In genomic region chr15:98664042-98664907, GRCm38 (mm10) we compare ENCODE assay signal across 10 mouse cellular contexts. TPM values are rescaled to one million over a fixed set of nuclear protein-coding genes. Genes with fewer than 3 reads are reported as not detected.
DNase-seq lines count a peak whose midpoint lies in the region; ATAC-seq and TF ChIP-seq lines count a peak whose summit lies in the region.
"Had no signal": no experiment of that assay in that cellular context is flagged by ENCODE, and none has a peak within 500 bp of the region (broad histone marks: within the 10 kb centered on the region; RNA-seq: fewer than 3 reads in every experiment).

No protein-coding gene starts in this region.

- H3K27ac ChIP-seq in cortical plate, adult 2 months (ENCODE audit: insufficient read depth, low read length), result no peak overlapping the region
- H3K27ac ChIP-seq: hindbrain, embryonic 10.5 days had no signal

- DNase-seq in CD4-positive, CD25-positive, alpha-beta regulatory T cell, adult 2 months (ENCODE audit: low read depth, low spot score), result peak; percentile 63
- peak; percentile 62 for DNase-seq in kidney, adult 9 months
- no peak for DNase-seq in kidney, postnatal 4 days
- peak; percentile 61 for DNase-seq in A20 (ENCODE audit: low read depth, low spot score)
- DNase-seq in layer of hippocampus, adult 11-12 months (ENCODE audit: low spot score), result no peak
- DNase-seq in right cerebral cortex, postnatal 25 days, result no peak
- DNase-seq: cerebellum, postnatal 14 days had no signal

- H3K4me1 ChIP-seq in cortical plate, adult 2 months (ENCODE audit: control insufficient read depth, insufficient read depth, low read length), result no peaks in the 10 kb centered on the region

- ATAC-seq in CD4-positive, CD25-positive, alpha-beta regulatory T cell, adult 4 months, result no peak

- peak; percentile 29 for TF ChIP-seq CTCF in cortical plate, adult 2 months (IDR thresholded peaks at IDR 0.05; ENCODE audit: extremely low read depth, insufficient read depth, low read length)

- no peak for TF ChIP-seq POLR2A in cortical plate, adult 2 months (IDR thresholded peaks at IDR 0.05; ENCODE audit: extremely low read depth, insufficient read depth, low read length)

- no peak overlapping the region for H3K4me3 ChIP-seq in cortical plate, adult 2 months (ENCODE audit: insufficient read depth, low read length)
- H3K4me3 ChIP-seq: hindbrain, embryonic 10.5 days had no signal

RNA-seq across cellular contexts. Expression of gene Ddx23, which starts 1.6 kb away (rescaled TPM):
- 10 to 100 TPM; 29.4 to 29.8 TPM for polyA plus RNA-seq in CD4-positive, CD25-positive, alpha-beta regulatory T cell, adult 4 months (2017; shearing (Covaris generic))
- 53.4 and 60.5 TPM in 2 replicates for polyA plus RNA-seq in cortical plate, adult 2 months (2012; rRNA removed)

RNA-seq across cellular contexts. Expression of gene Rnd1, which starts 13.0 kb away (rescaled TPM):
- polyA plus RNA-seq in CD4-positive, CD25-positive, alpha-beta regulatory T cell, adult 4 months (2017; shearing (Covaris generic)), result 1 to 10 TPM in 1 of 2 experiments, under 1 TPM in 1; 0.35 to 1.9 TPM
- polyA plus RNA-seq in cortical plate, adult 2 months (2012; rRNA removed), result 34.5 and 37.4 TPM in 2 replicates

RNA-seq across cellular contexts. Expression of gene Cacnb3, which starts 33.6 kb away (rescaled TPM):
- polyA plus RNA-seq in CD4-positive, CD25-positive, alpha-beta regulatory T cell, adult 4 months (2017; shearing (Covaris generic)), result not detected
- 339 and 348 TPM in 2 replicates for polyA plus RNA-seq in cortical plate, adult 2 months (2012; rRNA removed)

RNA-seq across cellular contexts. Expression of gene Ccdc65, which starts 43.7 kb away (rescaled TPM):
- not detected for polyA plus RNA-seq in CD4-positive, CD25-positive, alpha-beta regulatory T cell, adult 4 months (2017; shearing (Covaris generic))
- 9.3 and 10.6 TPM in 2 replicates for polyA plus RNA-seq in cortical plate, adult 2 months (2012; rRNA removed)

RNA-seq across cellular contexts. Expression of gene Adcy6, which starts 54.4 kb away (rescaled TPM):
- polyA plus RNA-seq in CD4-positive, CD25-positive, alpha-beta regulatory T cell, adult 4 months (2017; shearing (Covaris generic)), result 1 to 10 TPM; 1.1 to 1.5 TPM
- 38.2 and 44.3 TPM in 2 replicates for polyA plus RNA-seq in cortical plate, adult 2 months (2012; rRNA removed)

Comparison
In these comparisons a context has a peak if more than half of its experiments do, and no peak if none do; other contexts are left out.
1. DNase-seq: peak in CD4-positive, CD25-positive, alpha-beta regulatory T cell, adult 2 months (single experiment), kidney, adult 9 months (single experiment) and A20 (single experiment); none in kidney, postnatal 4 days (0 of 2), layer of hippocampus, adult 11-12 months (single experiment) and right cerebral cortex, postnatal 25 days (single experiment).
2. RNA of gene Rnd1, which starts 13.0 kb away (polyA plus RNA-seq): 34.5 to 37.4 TPM in cortical plate, adult 2 months; 0.35 to 1.9 TPM in CD4-positive, CD25-positive, alpha-beta regulatory T cell, adult 4 months; every median in the first group is over 10 times any median in the second.
3. RNA of gene Cacnb3, which starts 33.6 kb away (polyA plus RNA-seq): 339 to 348 TPM in cortical plate, adult 2 months; not detected in CD4-positive, CD25-positive, alpha-beta regulatory T cell, adult 4 months; every median in the first group is over 100 times any median in the second.